Mouse (Mus musculus) layer of hippocampus, postnatal 36 days (tissue): ENCODE results near the gene Foxred1. TPM values are rescaled to one million over a fixed set of nuclear protein-coding genes. Genes with fewer than 3 reads are reported as not detected.

Source experiments
- total RNA-seq, 2 experiments: library from RNA; stranded (reverse); gene quantifications; 2 replicates each; pipeline ENCODE4 v1.2.3; 2021

Foxred1 gene
- total RNA-seq, 2 experiments from 2014 or later = 35.6 to 39.1 TPM

Other genes with a start within 250 kb of the Foxred1 start
- gene St3gal4, start 91.8 kb downstream of the Foxred1 start, total RNA-seq = 10 to 100 TPM; 25.0 to 25.7 TPM
- gene Dcps, start 35.0 kb downstream of the Foxred1 start, total RNA-seq = 10 to 100 TPM; 21.1 to 21.4 TPM
- gene Srpr, start 10.9 kb downstream of the Foxred1 start, total RNA-seq = 10 to 100 TPM; 62.7 to 68.3 TPM
- 1 to 10 TPM; 1.5 to 2.4 TPM for gene Tirap, start 10.8 kb downstream of the Foxred1 start, total RNA-seq
- gene Fam118b, start 56.8 kb upstream of the Foxred1 start, total RNA-seq = 10 to 100 TPM; 28.7 to 33.9 TPM
- 10 to 100 TPM; 11.8 to 12.0 TPM for gene Rpusd4, start 56.8 kb upstream of the Foxred1 start, total RNA-seq
- gene Cdon, start 210.1 kb upstream of the Foxred1 start, total RNA-seq = 10 to 100 TPM; 11.7 to 12.2 TPM